Mouse (Mus musculus): ENCODE measurements at regions not wholly inside any gene's neighbourhood (a gene's known extent, or its start where the extent isn't known, plus 50 kb on each side); places are given as distances from the start of the nearest gene placed in this dataset.

GRCm38 (mm10) chr9:80961818-80962217 is 496.5 kb upstream of the Impg1 start:
- no peaks in the 10 kb centered on the region for H3K36me3 ChIP-seq (ENCODE audit: control insufficient read depth, insufficient read depth, low read length)
- H3K4me3 ChIP-seq (ENCODE audit: low read depth, low read length), result no peak overlapping the region
- H3K27ac ChIP-seq (ENCODE audit: low read depth, low read length), result no peak overlapping the region
- H3K4me1 ChIP-seq (replicated peaks; ENCODE audit: control insufficient read depth, insufficient read depth, low read length), result no peaks in the 10 kb centered on the region
- 88% methylated on average over 2 of the region's 2 CpGs for WGBS
- ATAC-seq (ENCODE audit: low FRiP score) (no peak), DNase-seq (ENCODE audit: low spot score) (no peak)
- H3K4me2 ChIP-seq (replicated peaks; ENCODE audit: low read depth, low read length), result no peak overlapping the region
- H3K9ac ChIP-seq (ENCODE audit: low read depth, low read length), result no peak overlapping the region
- H3K9me3 ChIP-seq (ENCODE audit: control insufficient read depth, low read length), result no peaks in the 10 kb centered on the region
- no peaks in the 10 kb centered on the region for H3K27me3 ChIP-seq (ENCODE audit: control insufficient read depth, insufficient read depth, low read length)

- H3K4me3 ChIP-seq (ENCODE audit: low read depth, low read length), result no peak overlapping the region
- ATAC-seq (ENCODE audit: low FRiP score) (no peak), DNase-seq (ENCODE audit: low spot score) (peak; percentile 46)
- H3K4me2 ChIP-seq (replicated peaks; ENCODE audit: low read depth, low read length), result no peak overlapping the region
- H3K36me3 ChIP-seq (ENCODE audit: control insufficient read depth, insufficient read depth, low read length), result no peaks in the 10 kb centered on the region
- no peak overlapping the region for H3K9ac ChIP-seq (ENCODE audit: low read depth, low read length)
- H3K27ac ChIP-seq (ENCODE audit: low read depth, low read length), result no peak overlapping the region
- no peaks in the 10 kb centered on the region for H3K9me3 ChIP-seq (ENCODE audit: control insufficient read depth, low read length)
- H3K27me3 ChIP-seq (ENCODE audit: control insufficient read depth, insufficient read depth, low read length), result no peaks in the 10 kb centered on the region
- no peaks in the 10 kb centered on the region for H3K4me1 ChIP-seq (replicated peaks; ENCODE audit: control insufficient read depth, insufficient read depth, low read length)
- whole genome bisulfite sequencing, result 78% methylated on average over 2 of the region's 2 CpGs
Measured at GRCm38 (mm10) chr9:80942991-80943390, 477.7 kb upstream of the Impg1 start.

- no peaks in the 10 kb centered on the region for H3K36me3 ChIP-seq (ENCODE audit: control insufficient read depth, insufficient read depth, low read length)
- no peaks in the 10 kb centered on the region for H3K9me3 ChIP-seq (ENCODE audit: control insufficient read depth, low read length)
- WGBS, result 66% methylated on average over 2 of the region's 2 CpGs
- no peak overlapping the region for H3K4me2 ChIP-seq (replicated peaks; ENCODE audit: low read depth, low read length)
- H3K4me3 ChIP-seq (ENCODE audit: low read depth, low read length), result no peak overlapping the region
- ATAC-seq (ENCODE audit: low FRiP score) (no peak), DNase-seq (ENCODE audit: low spot score) (no peak)
- H3K27me3 ChIP-seq (ENCODE audit: control insufficient read depth, insufficient read depth, low read length), result no peaks in the 10 kb centered on the region
- no peaks in the 10 kb centered on the region for H3K4me1 ChIP-seq (replicated peaks; ENCODE audit: control insufficient read depth, insufficient read depth, low read length)
- no peak overlapping the region for H3K9ac ChIP-seq (ENCODE audit: low read depth, low read length)
- H3K27ac ChIP-seq (ENCODE audit: low read depth, low read length), result no peak overlapping the region
Measured at GRCm38 (mm10) chr9:80941424-80941823, 476.1 kb upstream of the Impg1 start.

GRCm38 (mm10) chr9:80938238-80938637 is 473.0 kb upstream of the Impg1 start:
- H3K27ac ChIP-seq (ENCODE audit: low read depth, low read length), result no peak overlapping the region
- no peaks in the 10 kb centered on the region for H3K36me3 ChIP-seq (ENCODE audit: control insufficient read depth, insufficient read depth, low read length)
- H3K4me2 ChIP-seq (replicated peaks; ENCODE audit: low read depth, low read length), result no peak overlapping the region
- no peaks in the 10 kb centered on the region for H3K9me3 ChIP-seq (ENCODE audit: control insufficient read depth, low read length)
- H3K9ac ChIP-seq (ENCODE audit: low read depth, low read length), result no peak overlapping the region
- ATAC-seq (ENCODE audit: low FRiP score) (no peak), DNase-seq (ENCODE audit: low spot score) (no peak)
- H3K27me3 ChIP-seq (ENCODE audit: control insufficient read depth, insufficient read depth, low read length), result no peaks in the 10 kb centered on the region
- no peaks in the 10 kb centered on the region for H3K4me1 ChIP-seq (replicated peaks; ENCODE audit: control insufficient read depth, insufficient read depth, low read length)
- H3K4me3 ChIP-seq (ENCODE audit: low read depth, low read length), result no peak overlapping the region

- Histone ChIP-seq H3K9me3 (ENCODE audit: control insufficient read depth, low read length) (no peaks in the 10 kb centered on the region), H3K9ac (ENCODE audit: low read depth, low read length) (no peak overlapping the region), H3K4me1 (replicated peaks; ENCODE audit: control insufficient read depth, insufficient read depth, low read length) (no peaks in the 10 kb centered on the region), H3K27ac (ENCODE audit: low read depth, low read length) (no peak overlapping the region), H3K36me3 (ENCODE audit: control insufficient read depth, insufficient read depth, low read length) (no peaks in the 10 kb centered on the region), H3K27me3 (ENCODE audit: control insufficient read depth, insufficient read depth, low read length) (no peaks in the 10 kb centered on the region), H3K4me2 (replicated peaks; ENCODE audit: low read depth, low read length) (no peak overlapping the region), H3K4me3 (ENCODE audit: low read depth, low read length) (no peak overlapping the region)
- ATAC-seq (ENCODE audit: low FRiP score) (no peak), DNase-seq (ENCODE audit: low spot score) (no peak)
- 65% methylated on average over 2 of the region's 2 CpGs for WGBS
Measured at GRCm38 (mm10) chr9:80930628-80931027, 465.3 kb upstream of the Impg1 start.

GRCm38 (mm10) chr9:80920304-80920703 is 455.0 kb upstream of the Impg1 start:
- ATAC-seq (ENCODE audit: low FRiP score), result no peak
- H3K36me3 ChIP-seq (ENCODE audit: control insufficient read depth, insufficient read depth, low read length), result no peaks in the 10 kb centered on the region
- 94% methylated on average over 1 of the region's 1 CpGs for WGBS

GRCm38 (mm10) chr9:80913867-80914266 is 448.6 kb upstream of the Impg1 start:
- DNase-seq (ENCODE audit: low spot score), result no peak
- no peak overlapping the region for H3K4me2 ChIP-seq (replicated peaks; ENCODE audit: low read depth, low read length)
- no peaks in the 10 kb centered on the region for H3K36me3 ChIP-seq (ENCODE audit: control insufficient read depth, insufficient read depth, low read length)
- no peak overlapping the region for H3K9ac ChIP-seq (ENCODE audit: low read depth, low read length)
- peak; percentile 74; the same call in 1 of the 2 replicates for ATAC-seq (ENCODE audit: low FRiP score)
- H3K27ac ChIP-seq (ENCODE audit: low read depth, low read length), result no peak overlapping the region
- no peaks in the 10 kb centered on the region for H3K27me3 ChIP-seq (ENCODE audit: control insufficient read depth, insufficient read depth, low read length)
- no peak overlapping the region for H3K4me3 ChIP-seq (ENCODE audit: low read depth, low read length)
- H3K9me3 ChIP-seq (ENCODE audit: control insufficient read depth, low read length), result no peaks in the 10 kb centered on the region
- H3K4me1 ChIP-seq (replicated peaks; ENCODE audit: control insufficient read depth, insufficient read depth, low read length), result no peaks in the 10 kb centered on the region
- WGBS, result 63% methylated on average over 2 of the region's 2 CpGs

More at GRCm38 (mm10) chr9:80920304-80920703, 455.0 kb upstream of the Impg1 start:
- no peak overlapping the region for H3K9ac ChIP-seq (ENCODE audit: low read depth, low read length)
- H3K4me1 ChIP-seq (replicated peaks; ENCODE audit: control insufficient read depth, insufficient read depth, low read length), result no peaks in the 10 kb centered on the region
- no peak overlapping the region for H3K4me3 ChIP-seq (ENCODE audit: low read depth, low read length)
- no peak overlapping the region for H3K4me2 ChIP-seq (replicated peaks; ENCODE audit: low read depth, low read length)
- H3K27ac ChIP-seq (ENCODE audit: low read depth, low read length), result no peak overlapping the region
- no peak for DNase-seq (ENCODE audit: low spot score)
- H3K9me3 ChIP-seq (ENCODE audit: control insufficient read depth, low read length), result no peaks in the 10 kb centered on the region
- H3K27me3 ChIP-seq (ENCODE audit: control insufficient read depth, insufficient read depth, low read length), result no peaks in the 10 kb centered on the region

- Histone ChIP-seq H3K4me3 (ENCODE audit: low read depth, low read length) (no peak overlapping the region), H3K36me3 (ENCODE audit: control insufficient read depth, insufficient read depth, low read length) (no peaks in the 10 kb centered on the region), H3K4me1 (replicated peaks; ENCODE audit: control insufficient read depth, insufficient read depth, low read length) (no peaks in the 10 kb centered on the region), H3K27ac (ENCODE audit: low read depth, low read length) (no peak overlapping the region), H3K4me2 (replicated peaks; ENCODE audit: low read depth, low read length) (no peak overlapping the region), H3K9ac (ENCODE audit: low read depth, low read length) (no peak overlapping the region), H3K9me3 (ENCODE audit: control insufficient read depth, low read length) (no peaks in the 10 kb centered on the region), H3K27me3 (ENCODE audit: control insufficient read depth, insufficient read depth, low read length) (no peaks in the 10 kb centered on the region)
- ATAC-seq (ENCODE audit: low FRiP score) (no peak), DNase-seq (ENCODE audit: low spot score) (no peak)
Measured at GRCm38 (mm10) chr9:80912177-80912576, 446.9 kb upstream of the Impg1 start.

GRCm38 (mm10) chr9:80866807-80867206 is 401.5 kb upstream of the Impg1 start:
- no peaks in the 10 kb centered on the region for H3K36me3 ChIP-seq (ENCODE audit: control insufficient read depth, insufficient read depth, low read length)
- 76% methylated on average over 4 of the region's 4 CpGs for WGBS
- H3K9ac ChIP-seq (ENCODE audit: low read depth, low read length), result no peak overlapping the region
- no peaks in the 10 kb centered on the region for H3K27me3 ChIP-seq (ENCODE audit: control insufficient read depth, insufficient read depth, low read length)
- H3K4me1 ChIP-seq (replicated peaks; ENCODE audit: control insufficient read depth, insufficient read depth, low read length), result no peaks in the 10 kb centered on the region
- DNase-seq (ENCODE audit: low spot score) (no peak), ATAC-seq (ENCODE audit: low FRiP score) (no peak)
- H3K9me3 ChIP-seq (ENCODE audit: control insufficient read depth, low read length), result no peaks in the 10 kb centered on the region
- H3K27ac ChIP-seq (ENCODE audit: low read depth, low read length), result no peak overlapping the region
- H3K4me3 ChIP-seq (ENCODE audit: low read depth, low read length), result no peak overlapping the region
- no peak overlapping the region for H3K4me2 ChIP-seq (replicated peaks; ENCODE audit: low read depth, low read length)
